Mouse (Mus musculus): Measurements from ENCODE around the gene Psmd12.
"Not testable (repeated sequence)": the region's sequence is repeated elsewhere in the genome, so short reads cannot be mapped to it uniquely, and the experiment has no call there.

Psmd12 gene

GRCm38 (mm10) chr11:107459828-107460227 is 19.5 kb upstream of the Psmd12 start:
- no peak for DNase-seq (ENCODE audit: low read depth, low spot score)

- DNase-seq (ENCODE audit: low read depth, low spot score), result no peak
Observed at GRCm38 (mm10) chr11:107462478-107462877, 16.8 kb upstream of the Psmd12 start.

- DNase-seq (ENCODE audit: low read depth, low spot score), result no peak
Observed at GRCm38 (mm10) chr11:107463251-107463681, 16.0 kb upstream of the Psmd12 start.

- DNase-seq (ENCODE audit: low read depth, low spot score), result no peak
Observed at GRCm38 (mm10) chr11:107464141-107464540, 15.1 kb upstream of the Psmd12 start.

- DNase-seq (ENCODE audit: low read depth, low spot score), result no peak
Observed at GRCm38 (mm10) chr11:107465041-107465440, 14.2 kb upstream of the Psmd12 start.

- no peak for DNase-seq (ENCODE audit: low read depth, low spot score)
Observed at GRCm38 (mm10) chr11:107465969-107466368, 13.3 kb upstream of the Psmd12 start.

- no peak for DNase-seq (ENCODE audit: low read depth, low spot score)
Observed at GRCm38 (mm10) chr11:107466611-107467391, 12.5 kb upstream of the Psmd12 start.

GRCm38 (mm10) chr11:107468252-107469030 is 10.8 kb upstream of the Psmd12 start:
- no peak for DNase-seq (ENCODE audit: low read depth, low spot score)

- DNase-seq (ENCODE audit: low read depth, low spot score), result peak; percentile 82
Observed at GRCm38 (mm10) chr11:107469031-107469522, 10.2 kb upstream of the Psmd12 start.

- DNase-seq (ENCODE audit: low read depth, low spot score), result peak; percentile 41
Observed at GRCm38 (mm10) chr11:107469523-107470371, 9.5 kb upstream of the Psmd12 start.

GRCm38 (mm10) chr11:107470521-107471041 is 8.7 kb upstream of the Psmd12 start, which contains the start of gene Pitpnc1:
Pitpnc1 (minus strand) TSS chr11:107470699.
- peak; percentile 90 for DNase-seq (ENCODE audit: low read depth, low spot score)

GRCm38 (mm10) chr11:107471071-107471720 is 8.1 kb upstream of the Psmd12 start:
- peak; percentile 77 for DNase-seq (ENCODE audit: low read depth, low spot score)

- DNase-seq (ENCODE audit: low read depth, low spot score), result no peak
Observed at GRCm38 (mm10) chr11:107472304-107472703, 7.0 kb upstream of the Psmd12 start.

GRCm38 (mm10) chr11:107473137-107473820 is 6.0 kb upstream of the Psmd12 start:
- peak; percentile 88 for DNase-seq (ENCODE audit: low read depth, low spot score)

GRCm38 (mm10) chr11:107479862-107480203 is 549 bp downstream of the Psmd12 start:
- DNase-seq (ENCODE audit: low read depth, low spot score), result no peak

GRCm38 (mm10) chr11:107484341-107484740 is 5.1 kb downstream of the Psmd12 start:
- DNase-seq (ENCODE audit: low read depth, low spot score), result no peak

GRCm38 (mm10) chr11:107502801-107503200 is 23.5 kb downstream of the Psmd12 start:
- no peak for DNase-seq (ENCODE audit: low read depth, low spot score)

GRCm38 (mm10) chr11:107504364-107504763 is 25.1 kb downstream of the Psmd12 start:
- DNase-seq (ENCODE audit: low read depth, low spot score), result not testable (repeated sequence)

- DNase-seq (ENCODE audit: low read depth, low spot score), result peak; percentile 14
Observed at GRCm38 (mm10) chr11:107506260-107506659, 27.0 kb downstream of the Psmd12 start.

- DNase-seq (ENCODE audit: low read depth, low spot score), result peak; percentile 14
Observed at GRCm38 (mm10) chr11:107509631-107510338, 30.5 kb downstream of the Psmd12 start.

Measured in forelimb bud, embryonic 11.5 days (tissue).